Mouse (Mus musculus): ENCODE results near the gene Mthfsd.

GRCm38 (mm10) chr8:121086004-121086900 is 21.9 kb downstream of the Mthfsd start:
- TF ChIP-seq CTCF (IDR thresholded peaks at IDR 0.05; ENCODE audit: insufficient read depth, low read depth, low read length): no peak
- TF ChIP-seq POLR2A (IDR thresholded peaks at IDR 0.05; ENCODE audit: insufficient read depth, low read depth, low read length): no peak
